In the genomic region with DNA sequence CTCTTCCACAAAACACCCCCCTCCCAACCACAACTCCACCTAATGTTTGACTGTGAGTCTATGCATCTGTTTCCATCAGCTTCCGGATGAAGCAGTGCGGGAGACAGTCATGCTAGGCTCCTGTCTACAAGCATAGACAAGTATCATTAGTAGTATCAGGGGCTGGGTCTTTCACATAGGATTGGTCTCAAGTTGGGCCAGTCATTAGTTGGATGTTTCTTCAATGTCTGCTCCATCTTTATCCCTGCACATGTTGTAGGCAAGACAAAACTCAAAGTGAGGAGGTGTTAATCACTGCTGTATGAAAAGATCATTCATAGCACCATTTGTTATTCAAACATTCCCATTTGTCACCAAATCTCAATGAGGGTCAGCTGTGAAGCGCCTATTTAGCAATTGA, we compare ENCODE assay signal across 29 mouse cellular contexts. TPM values are rescaled to one million over a fixed set of nuclear protein-coding genes. Genes with fewer than 3 reads are reported as not detected.
"Had no signal": no experiment of that assay in that cellular context is flagged by ENCODE, and none has a peak within 500 bp of the region (broad histone marks: within the 10 kb centered on the region; RNA-seq: fewer than 3 reads in every experiment).

No protein-coding gene starts in this region.

- ATAC-seq: hindbrain, embryonic 16.5 days; inflammation-experienced regulatory T-cells, adult 6 months; intestine, embryonic 15.5 days; intestine, postnatal 0 days; liver, postnatal 0 days had no signal

- DNase-seq: gastrocnemius, postnatal 10 days; gastrocnemius, postnatal 25 days; heart, adult 18-20 months; heart, postnatal 10 days; heart, postnatal 4 days; kidney, adult 18-20 months; kidney, adult 8-10 months; kidney, postnatal 10 days; kidney, postnatal 25 days; kidney, postnatal 4 days; liver; liver, embryonic 13.5 days; liver, postnatal 0 days had no signal

- H3K9ac ChIP-seq: heart, embryonic 12.5 days; hindbrain, embryonic 12.5 days; hindbrain, embryonic 14.5 days; intestine, embryonic 15.5 days; limb, embryonic 12.5 days; liver, embryonic 13.5 days; liver, embryonic 15.5 days; liver, postnatal 0 days had no signal

- H3K36me3 ChIP-seq: heart, embryonic 10.5 days; heart, embryonic 12.5 days; hindbrain, embryonic 10.5 days; hindbrain, embryonic 12.5 days; intestine, embryonic 15.5 days; limb, embryonic 10.5 days; limb, embryonic 12.5 days; liver, embryonic 13.5 days; liver, embryonic 15.5 days had no signal

- H3K27ac ChIP-seq: heart, embryonic 10.5 days; hindbrain, embryonic 10.5 days; hindbrain, embryonic 12.5 days; hindbrain, embryonic 14.5 days; intestine, embryonic 15.5 days; layer of hippocampus, adult 2 months; left cerebral cortex, adult 2 months; limb, embryonic 10.5 days; limb, embryonic 12.5 days; liver, embryonic 13.5 days; liver, embryonic 15.5 days had no signal

- H3K4me3 ChIP-seq: heart, embryonic 10.5 days; heart, embryonic 12.5 days; hindbrain, embryonic 10.5 days; hindbrain, embryonic 12.5 days; intestine, embryonic 15.5 days; layer of hippocampus, adult 2 months; left cerebral cortex, adult 2 months; limb, embryonic 10.5 days; limb, embryonic 12.5 days; liver, embryonic 13.5 days; liver, embryonic 15.5 days had no signal

- H3K4me2 ChIP-seq: heart, embryonic 12.5 days; hindbrain, embryonic 12.5 days; hindbrain, embryonic 14.5 days; intestine, embryonic 15.5 days; limb, embryonic 12.5 days; liver, embryonic 11.5 days; liver, embryonic 13.5 days; liver, embryonic 15.5 days had no signal

- H3K9me3 ChIP-seq: heart, embryonic 10.5 days; heart, embryonic 12.5 days; hindbrain, embryonic 12.5 days; intestine, embryonic 15.5 days; limb, embryonic 10.5 days; limb, embryonic 12.5 days; liver, embryonic 13.5 days; liver, embryonic 15.5 days had no signal

- H3K4me1 ChIP-seq: hindbrain, embryonic 10.5 days; hindbrain, embryonic 12.5 days; intestine, embryonic 15.5 days; limb, embryonic 12.5 days; liver, embryonic 13.5 days; liver, embryonic 15.5 days had no signal

- H3K27me3 ChIP-seq: heart, embryonic 12.5 days; hindbrain, embryonic 12.5 days; intestine, embryonic 15.5 days; limb, embryonic 12.5 days; liver, embryonic 13.5 days; liver, embryonic 15.5 days had no signal

RNA-seq across cellular contexts. Expression of a gene that starts 11.0 kb away (rescaled TPM):
- total RNA-seq: granulocyte monocyte progenitor cell, adult 5-6 weeks had no signal
